Mouse (Mus musculus) liver, embryonic 11.5 days (tissue): Measurements from ENCODE around the gene Orai1. TPM values are rescaled to one million over a fixed set of nuclear protein-coding genes. Genes with fewer than 3 reads are reported as not detected.
A peak's percentile ranks its signal among the peaks of the same experiment; 100 is the strongest.

Source experiments
- ATAC-seq: fragments of 200-750 bp; cut with Nextera tagmentation; replicated peaks from 2 replicates; pipeline ENCODE4 v1.8.0; 2017; ENCODE audit warnings: moderate number of reproducible peaks, mild to moderate bottlenecking, moderate TSS enrichment, moderate library complexity; ENCODE audit not compliant: low FRiP score
- DNase-seq: peaks from one replicate; pipeline ENCODE4 v3.0.0-alpha.2; 2017; ENCODE audit warnings: low spot score
- H3K27ac ChIP-seq: fragments of 300-500 bp; sonication (generic); 2 replicates; pipeline ENCODE4 v1.5.1; 2014; ENCODE audit warnings: mild to moderate bottlenecking, low read depth, low read length, control low read depth
- H3K27me3 ChIP-seq: fragments of 300-500 bp; sonication (generic); replicated peaks from 2 replicates; pipeline ENCODE4 v1.6.1; 2014; ENCODE audit warnings: low read length, mixed read lengths; ENCODE audit not compliant: control insufficient read depth, insufficient read depth
- H3K36me3 ChIP-seq: fragments of 300-500 bp; sonication (generic); 2 replicates; pipeline ENCODE4 v1.6.1; 2014; ENCODE audit warnings: mild to moderate bottlenecking, low read length, moderate library complexity, mixed read lengths; ENCODE audit not compliant: control insufficient read depth, insufficient read depth
- H3K4me1 ChIP-seq: fragments of 300-500 bp; sonication (generic); replicated peaks from 2 replicates; pipeline ENCODE4 v1.6.1; 2014; ENCODE audit warnings: low read length, mixed read lengths; ENCODE audit not compliant: control insufficient read depth, insufficient read depth
- H3K4me2 ChIP-seq: fragments of 300-500 bp; sonication (generic); 2 replicates; pipeline ENCODE4 v1.6.1; 2014; ENCODE audit warnings: mild to moderate bottlenecking, control low read depth, moderate library complexity
- H3K4me3 ChIP-seq: fragments of 300-500 bp; sonication (generic); 2 replicates; pipeline ENCODE4 v1.5.1; 2014; ENCODE audit warnings: low read depth, low read length, control low read depth
- H3K9ac ChIP-seq: fragments of 300-500 bp; sonication (generic); 2 replicates; pipeline ENCODE4 v1.6.1; 2014; ENCODE audit warnings: low read depth, low read length, control low read depth
- H3K9me3 ChIP-seq: fragments of 300-500 bp; sonication (generic); 2 replicates; pipeline ENCODE4 v1.6.1; 2016; ENCODE audit warnings: low read length, inconsistent platforms, mixed read lengths; ENCODE audit not compliant: control insufficient read depth
- WGBS: fragments of 180-500 bp; shearing (Covaris S2); extraction: QIAGEN DNeasy Blood & Tissue Kit; methylation state at CpG from one replicate; pipeline ENCODE4 v1.1.7; 2014; 5-methylcytosine and 5-hydroxymethylcytosine counted together
- polyA plus RNA-seq: library from polyadenylated mRNA; unstranded; fragments of >200 nt; fragmentation: Nextera tagmentation; extraction: Ambion mirVana; gene quantifications from 2 replicates; pipeline ENCODE4 v1.2.1, GENCODE M21; 2014

Orai1 gene
- polyA plus RNA-seq, 1 experiment from 2014 or later = 8.6 TPM

GRCm38 (mm10) chr5:123008877-123009493, 5.9 kb upstream of the Orai1 start:
- Histone ChIP-seq H3K27me3 (no peaks in the 10 kb centered on the region), H3K9me3 (no peaks in the 10 kb centered on the region), H3K9ac (no peak overlapping the region), H3K27ac (no peak overlapping the region), H3K4me2 (no peak overlapping the region), H3K4me1 (peaks cover 7% of the 10 kb centered on the region; the same call in 1 of the 2 replicates), H3K36me3 (no peaks in the 10 kb centered on the region), H3K4me3 (no peak overlapping the region)
- 78% methylated on average over 7 of the region's 7 CpGs for WGBS
- DNase-seq (no peak), ATAC-seq (no peak)

- Histone ChIP-seq H3K9ac (no peak overlapping the region), H3K9me3 (no peaks in the 10 kb centered on the region), H3K36me3 (no peaks in the 10 kb centered on the region), H3K4me2 (no peak overlapping the region), H3K27me3 (no peaks in the 10 kb centered on the region), H3K27ac (no peak overlapping the region), H3K4me3 (no peak overlapping the region), H3K4me1 (peaks cover 12% of the 10 kb centered on the region)
- ATAC-seq = no peak
- DNase-seq = no peak
- WGBS = 79% methylated on average over 11 of the region's 11 CpGs
These were observed 5.0 kb upstream of the Orai1 start for GRCm38 (mm10) chr5:123009873-123010272.

GRCm38 (mm10) chr5:123010806-123011205, 4.1 kb upstream of the Orai1 start:
- no peaks in the 10 kb centered on the region for H3K9me3 ChIP-seq
- ATAC-seq (no peak), DNase-seq (no peak)
- H3K27me3 ChIP-seq = no peaks in the 10 kb centered on the region
- 89% methylated on average over 6 of the region's 6 CpGs for WGBS
- no peak overlapping the region for H3K9ac ChIP-seq
- H3K4me2 ChIP-seq = no peak overlapping the region
- no peak overlapping the region for H3K27ac ChIP-seq
- H3K4me3 ChIP-seq = no peak overlapping the region
- H3K4me1 ChIP-seq = peaks cover 14% of the 10 kb centered on the region
- H3K36me3 ChIP-seq = no peaks in the 10 kb centered on the region

GRCm38 (mm10) chr5:123011705-123012104, 3.2 kb upstream of the Orai1 start:
- H3K9me3 ChIP-seq = no peaks in the 10 kb centered on the region
- no peaks in the 10 kb centered on the region for H3K27me3 ChIP-seq
- no peak overlapping the region for H3K9ac ChIP-seq
- DNase-seq (no peak), ATAC-seq (no peak)
- no peak overlapping the region for H3K4me3 ChIP-seq
- H3K4me1 ChIP-seq = peaks cover 15% of the 10 kb centered on the region
- H3K36me3 ChIP-seq = no peaks in the 10 kb centered on the region
- WGBS = 95% methylated on average over 9 of the region's 9 CpGs
- H3K27ac ChIP-seq = no peak overlapping the region
- no peak overlapping the region for H3K4me2 ChIP-seq

- H3K27ac ChIP-seq = no peak overlapping the region
- no peaks in the 10 kb centered on the region for H3K9me3 ChIP-seq
- no peaks in the 10 kb centered on the region for H3K36me3 ChIP-seq
- H3K9ac ChIP-seq = no peak overlapping the region
- ATAC-seq (no peak), DNase-seq (no peak)
- no peaks in the 10 kb centered on the region for H3K27me3 ChIP-seq
- WGBS = 45% methylated on average over 9 of the region's 9 CpGs
- H3K4me3 ChIP-seq = no peak overlapping the region
- no peak overlapping the region for H3K4me2 ChIP-seq
- peaks cover 25% of the 10 kb centered on the region for H3K4me1 ChIP-seq
These were observed 1.1 kb upstream of the Orai1 start for GRCm38 (mm10) chr5:123013599-123014315.

GRCm38 (mm10) chr5:123015915-123016314, 1.0 kb downstream of the Orai1 start:
- Histone ChIP-seq H3K27me3 (no peaks in the 10 kb centered on the region), H3K4me1 (peaks cover 40% of the 10 kb centered on the region), H3K27ac (peak overlapping the region; percentile 81), H3K9ac (peak overlapping the region; percentile 76), H3K9me3 (no peaks in the 10 kb centered on the region), H3K4me2 (peak overlapping the region; percentile 91), H3K4me3 (peak overlapping the region; percentile 74), H3K36me3 (no peaks in the 10 kb centered on the region)
- no peak for ATAC-seq
- no peak for DNase-seq
- WGBS = 14% methylated on average over 8 of the region's 8 CpGs

GRCm38 (mm10) chr5:123017504-123017903, 2.6 kb downstream of the Orai1 start:
- ATAC-seq (no peak), DNase-seq (no peak)
- H3K27me3 ChIP-seq = no peaks in the 10 kb centered on the region
- no peak overlapping the region for H3K4me3 ChIP-seq
- 62% methylated on average over 4 of the region's 4 CpGs for WGBS
- H3K27ac ChIP-seq = no peak overlapping the region
- no peaks in the 10 kb centered on the region for H3K36me3 ChIP-seq
- no peaks in the 10 kb centered on the region for H3K9me3 ChIP-seq
- no peak overlapping the region for H3K9ac ChIP-seq
- peak overlapping the region; percentile 91; the same call in 1 of the 2 replicates for H3K4me2 ChIP-seq
- peaks cover 40% of the 10 kb centered on the region for H3K4me1 ChIP-seq

GRCm38 (mm10) chr5:123019336-123020016, 4.6 kb downstream of the Orai1 start:
- DNase-seq = no peak
- no peak for ATAC-seq
- H3K9me3 ChIP-seq = no peaks in the 10 kb centered on the region
- no peak overlapping the region for H3K4me3 ChIP-seq
- H3K4me1 ChIP-seq = peaks cover 32% of the 10 kb centered on the region
- H3K27ac ChIP-seq = peak overlapping the region; percentile 62; the same call in 1 of the 2 replicates
- no peaks in the 10 kb centered on the region for H3K27me3 ChIP-seq
- peak overlapping the region; percentile 23 for H3K4me2 ChIP-seq
- WGBS = 45% methylated on average over 10 of the region's 10 CpGs
- peak overlapping the region; percentile 22; the same call in 1 of the 2 replicates for H3K9ac ChIP-seq
- no peaks in the 10 kb centered on the region for H3K36me3 ChIP-seq
